Mouse (Mus musculus) cerebellum, adult 8-10 months (tissue): ENCODE results near the gene Scrn2.

Experiments used
- DNase-seq: peaks from one replicate; pipeline ENCODE4 v3.0.0; 2022

Scrn2 gene

GRCm38 (mm10) chr11:97018583-97019344, 11.0 kb upstream of the Scrn2 start:
- no peak for DNase-seq

- DNase-seq: no peak
Observed at GRCm38 (mm10) chr11:97019345-97019708, 10.4 kb upstream of the Scrn2 start.

- no peak for DNase-seq
Observed at GRCm38 (mm10) chr11:97021121-97021765, 8.5 kb upstream of the Scrn2 start.

- peak; percentile 67 for DNase-seq
Observed at GRCm38 (mm10) chr11:97021873-97022484, 7.8 kb upstream of the Scrn2 start.

GRCm38 (mm10) chr11:97024977-97025376, 4.8 kb upstream of the Scrn2 start:
- no peak for DNase-seq

- peak; percentile 84 for DNase-seq
Observed at GRCm38 (mm10) chr11:97025721-97026344, 3.9 kb upstream of the Scrn2 start.

- DNase-seq: no peak
Observed at GRCm38 (mm10) chr11:97030426-97030825, 688 bp downstream of the Scrn2 start.

GRCm38 (mm10) chr11:97031977-97032376, 2.2 kb downstream of the Scrn2 start:
- DNase-seq: no peak

GRCm38 (mm10) chr11:97032499-97032898, 2.8 kb downstream of the Scrn2 start:
- no peak for DNase-seq

GRCm38 (mm10) chr11:97033781-97034180, 4.0 kb downstream of the Scrn2 start:
- no peak for DNase-seq

GRCm38 (mm10) chr11:97036141-97036540, 6.4 kb downstream of the Scrn2 start:
- DNase-seq: no peak

GRCm38 (mm10) chr11:97038881-97039280, 9.1 kb downstream of the Scrn2 start:
- no peak for DNase-seq

GRCm38 (mm10) chr11:97040301-97041021, 10.7 kb downstream of the Scrn2 start:
- no peak for DNase-seq

- DNase-seq: peak; percentile 87
Observed at GRCm38 (mm10) chr11:97041022-97041899, 11.5 kb downstream of the Scrn2 start, which contains the start of the genes Lrrc46 and Mrpl10. Gene Lrrc46 (minus strand): TSS chr11:97041407. Gene Mrpl10 (plus strand): TSS chr11:97041560.

- DNase-seq: no peak
Observed at GRCm38 (mm10) chr11:97044902-97045301, 15.2 kb downstream of the Scrn2 start.

- DNase-seq: no peak
Observed at GRCm38 (mm10) chr11:97045861-97046260, 16.1 kb downstream of the Scrn2 start.

GRCm38 (mm10) chr11:97048090-97048650, 18.4 kb downstream of the Scrn2 start:
- no peak for DNase-seq

GRCm38 (mm10) chr11:97049492-97050085, 19.9 kb downstream of the Scrn2 start:
- DNase-seq: no peak

GRCm38 (mm10) chr11:97050216-97050943, 20.6 kb downstream of the Scrn2 start, which contains the start of gene Osbpl7:
Gene Osbpl7 (plus strand): TSS chr11:97050628.
- peak; percentile 70 for DNase-seq

GRCm38 (mm10) chr11:97050944-97051586, 21.3 kb downstream of the Scrn2 start:
- no peak for DNase-seq
